Mouse (Mus musculus): Measurements from ENCODE around the gene Ankrd54. TPM values are rescaled to one million over a fixed set of nuclear protein-coding genes. Genes with fewer than 3 reads are reported as not detected.

Ankrd54 gene
- total and polyA plus RNA-seq, 2 experiments, result 5.1 to 27.1 TPM

DNA sequence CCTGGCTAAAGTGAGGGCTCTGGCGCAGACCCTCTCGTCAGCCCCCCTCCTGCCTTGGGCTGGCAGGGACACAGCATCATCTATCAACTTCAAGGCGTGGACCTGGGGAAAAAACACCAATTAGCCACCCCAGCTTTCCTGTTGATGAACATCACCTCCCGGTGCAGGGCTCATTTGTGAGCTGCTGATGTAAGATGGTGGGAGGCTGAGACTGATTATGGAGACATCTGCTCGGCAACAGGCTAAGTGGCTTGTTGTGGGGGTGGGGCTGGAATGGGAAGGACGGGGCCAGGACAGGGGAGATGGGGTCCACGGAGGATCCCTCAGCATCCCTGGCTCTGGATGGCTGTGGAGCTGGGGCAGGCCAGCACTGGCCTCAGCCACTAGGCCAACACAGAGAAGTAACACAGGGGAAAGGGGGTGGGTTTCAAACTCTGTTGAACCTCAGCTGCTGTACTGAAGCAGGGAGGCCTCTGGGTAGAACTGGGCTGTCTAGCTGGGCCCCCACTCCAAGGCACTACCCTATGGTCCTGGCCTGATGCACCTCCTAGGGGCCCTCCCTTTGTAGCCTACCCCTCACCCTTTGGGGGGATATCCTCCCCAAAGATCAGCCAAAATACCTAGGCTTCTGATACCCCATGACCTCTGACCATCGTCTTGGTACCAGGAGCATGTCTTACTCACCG lies 12.4 kb downstream of the Ankrd54 start:
- WGBS, result 83% methylated on average over 9 of the region's 9 CpGs
- peaks cover 12% of the 10 kb centered on the region for H3K4me1 ChIP-seq (ENCODE audit: control insufficient read depth, insufficient read depth, low read length)
- H3K27ac ChIP-seq (replicated peaks; ENCODE audit: insufficient read depth, low read depth, low read length), result no peak overlapping the region
- no peak overlapping the region for H3K9ac ChIP-seq (ENCODE audit: low read depth, low read length)
- TF ChIP-seq CTCF (IDR thresholded peaks at IDR 0.05; ENCODE audit: low read depth, low read length) (no peak), POLR2A (IDR thresholded peaks at IDR 0.05; ENCODE audit: extremely low read depth, insufficient read depth, low read length) (no peak)
- H3K27me3 ChIP-seq (ENCODE audit: control insufficient read depth, insufficient read depth, low read length), result no peaks in the 10 kb centered on the region
- no peak overlapping the region for H3K4me3 ChIP-seq (ENCODE audit: insufficient read depth, low read depth, low read length)
- no peak for DNase-seq (ENCODE audit: extremely low read depth, low read depth, low spot score)
- H3K36me3 ChIP-seq (ENCODE audit: control insufficient read depth, insufficient read depth, low read length), result peaks cover 10% of the 10 kb centered on the region; the same call in 1 of the 2 replicates
- H3K79me2 ChIP-seq (ENCODE audit: control insufficient read depth, insufficient read depth, low read length), result no peaks in the 10 kb centered on the region

DNA sequence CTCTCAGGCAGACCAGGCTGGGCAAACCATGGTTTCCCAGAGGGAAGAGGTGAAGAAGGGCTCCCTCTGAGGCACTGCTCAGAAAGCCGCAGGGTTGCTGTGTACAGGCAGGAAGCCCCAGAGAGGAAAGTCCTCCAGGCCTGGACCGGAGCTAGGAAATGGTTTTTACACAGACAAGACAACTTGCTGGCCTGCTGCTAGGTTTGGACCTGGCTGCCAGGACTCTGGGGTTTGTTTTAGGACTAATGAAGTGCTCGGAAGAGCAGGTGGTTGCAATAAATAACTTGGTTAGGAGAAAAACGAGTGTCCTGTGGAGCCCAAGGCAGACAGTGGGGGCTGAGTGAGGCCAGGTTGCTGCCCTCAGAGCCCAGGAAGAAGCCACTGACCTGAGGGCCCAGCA lies 14.5 kb downstream of the Ankrd54 start:
- Histone ChIP-seq H3K27ac (replicated peaks; ENCODE audit: insufficient read depth, low read depth, low read length) (no peak overlapping the region), H3K4me1 (ENCODE audit: control insufficient read depth, insufficient read depth, low read length) (peaks cover 12% of the 10 kb centered on the region), H3K79me2 (ENCODE audit: control insufficient read depth, insufficient read depth, low read length) (no peaks in the 10 kb centered on the region), H3K9ac (ENCODE audit: low read depth, low read length) (no peak overlapping the region), H3K36me3 (ENCODE audit: control insufficient read depth, insufficient read depth, low read length) (no peaks in the 10 kb centered on the region), H3K4me3 (ENCODE audit: insufficient read depth, low read depth, low read length) (no peak overlapping the region), H3K27me3 (ENCODE audit: control insufficient read depth, insufficient read depth, low read length) (peaks cover 2% of the 10 kb centered on the region)
- DNase-seq (ENCODE audit: extremely low read depth, low read depth, low spot score), result no peak
- TF ChIP-seq POLR2A (IDR thresholded peaks at IDR 0.05; ENCODE audit: extremely low read depth, insufficient read depth, low read length), result no peak
- no peak for TF ChIP-seq CTCF (IDR thresholded peaks at IDR 0.05; ENCODE audit: low read depth, low read length)
- 75% methylated on average over 4 of the region's 4 CpGs for WGBS

DNA sequence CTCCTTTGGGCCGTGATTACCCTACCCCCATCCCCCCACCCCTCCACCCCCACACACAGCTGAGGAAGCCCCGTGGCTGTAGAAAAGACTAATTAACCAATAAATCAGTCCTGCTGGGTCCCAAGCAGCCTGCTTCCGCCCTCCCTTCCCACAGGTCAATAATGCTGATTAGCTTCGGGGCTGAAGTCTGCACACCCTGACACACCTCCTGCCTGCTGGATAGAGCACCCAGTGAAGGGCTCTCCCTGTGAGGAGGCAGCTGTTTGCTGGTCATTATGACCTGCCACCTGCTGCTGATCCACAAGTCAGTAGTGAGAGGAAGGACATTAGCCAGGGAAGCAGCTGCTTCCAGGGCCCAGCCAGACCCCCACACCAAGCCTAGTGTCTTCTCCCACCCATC lies 17.9 kb downstream of the Ankrd54 start:
- Histone ChIP-seq H3K27ac (replicated peaks; ENCODE audit: insufficient read depth, low read depth, low read length) (no peak overlapping the region), H3K27me3 (ENCODE audit: control insufficient read depth, insufficient read depth, low read length) (peaks cover 8% of the 10 kb centered on the region), H3K4me1 (ENCODE audit: control insufficient read depth, insufficient read depth, low read length) (peaks cover 1% of the 10 kb centered on the region; the same call in 1 of the 2 replicates), H3K36me3 (ENCODE audit: control insufficient read depth, insufficient read depth, low read length) (no peaks in the 10 kb centered on the region), H3K79me2 (ENCODE audit: control insufficient read depth, insufficient read depth, low read length) (no peaks in the 10 kb centered on the region), H3K9ac (ENCODE audit: low read depth, low read length) (no peak overlapping the region), H3K4me3 (ENCODE audit: insufficient read depth, low read depth, low read length) (no peak overlapping the region)
- DNase-seq (ENCODE audit: extremely low read depth, low read depth, low spot score), result no peak
- 20% methylated on average over 4 of the region's 4 CpGs for WGBS
- TF ChIP-seq POLR2A (IDR thresholded peaks at IDR 0.05; ENCODE audit: extremely low read depth, insufficient read depth, low read length) (no peak), CTCF (IDR thresholded peaks at IDR 0.05; ENCODE audit: low read depth, low read length) (no peak)

DNA sequence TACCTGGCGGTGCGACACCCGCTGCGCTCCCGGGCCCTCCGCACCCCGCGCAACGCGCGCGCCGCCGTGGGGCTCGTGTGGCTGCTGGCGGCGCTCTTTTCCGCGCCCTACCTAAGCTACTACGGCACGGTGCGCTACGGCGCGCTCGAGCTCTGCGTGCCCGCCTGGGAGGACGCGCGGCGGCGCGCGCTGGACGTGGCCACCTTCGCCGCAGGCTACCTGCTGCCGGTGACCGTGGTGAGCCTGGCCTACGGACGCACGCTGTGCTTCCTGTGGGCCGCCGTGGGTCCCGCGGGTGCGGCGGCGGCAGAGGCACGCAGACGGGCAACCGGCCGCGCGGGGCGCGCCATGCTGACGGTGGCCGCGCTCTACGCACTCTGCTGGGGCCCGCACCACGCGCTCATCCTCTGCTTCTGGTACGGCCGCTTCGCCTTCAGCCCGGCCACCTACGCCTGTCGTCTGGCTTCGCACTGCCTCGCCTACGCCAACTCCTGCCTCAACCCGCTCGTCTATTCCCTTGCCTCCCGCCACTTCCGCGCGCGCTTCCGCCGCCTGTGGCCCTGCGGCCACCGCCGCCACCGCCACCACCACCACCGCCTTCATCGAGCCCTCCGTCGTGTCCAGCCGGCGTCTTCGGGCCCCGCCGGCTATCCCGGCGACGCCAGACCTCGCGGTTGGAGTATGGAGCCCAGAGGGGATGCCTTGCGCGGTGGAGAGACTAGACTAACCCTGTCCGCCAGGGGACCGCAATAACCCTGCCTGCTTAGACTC lies 19.8 kb downstream of the Ankrd54 start:
- WGBS, result 3% methylated on average over 104 of the region's 105 CpGs
- peak overlapping the region; percentile 71 for H3K9ac ChIP-seq (ENCODE audit: low read depth, low read length)
- H3K27ac ChIP-seq (replicated peaks; ENCODE audit: insufficient read depth, low read depth, low read length), result no peak overlapping the region
- H3K4me3 ChIP-seq (ENCODE audit: insufficient read depth, low read depth, low read length), result peak overlapping the region; percentile 63
- TF ChIP-seq POLR2A (IDR thresholded peaks at IDR 0.05; ENCODE audit: extremely low read depth, insufficient read depth, low read length) (no peak), CTCF (IDR thresholded peaks at IDR 0.05; ENCODE audit: low read depth, low read length) (no peak)
- H3K36me3 ChIP-seq (ENCODE audit: control insufficient read depth, insufficient read depth, low read length), result no peaks in the 10 kb centered on the region
- no peaks in the 10 kb centered on the region for H3K79me2 ChIP-seq (ENCODE audit: control insufficient read depth, insufficient read depth, low read length)
- peaks cover 8% of the 10 kb centered on the region for H3K27me3 ChIP-seq (ENCODE audit: control insufficient read depth, insufficient read depth, low read length)
- DNase-seq (ENCODE audit: extremely low read depth, low read depth, low spot score), result no peak
- peaks cover 6% of the 10 kb centered on the region for H3K4me1 ChIP-seq (ENCODE audit: control insufficient read depth, insufficient read depth, low read length)

DNA sequence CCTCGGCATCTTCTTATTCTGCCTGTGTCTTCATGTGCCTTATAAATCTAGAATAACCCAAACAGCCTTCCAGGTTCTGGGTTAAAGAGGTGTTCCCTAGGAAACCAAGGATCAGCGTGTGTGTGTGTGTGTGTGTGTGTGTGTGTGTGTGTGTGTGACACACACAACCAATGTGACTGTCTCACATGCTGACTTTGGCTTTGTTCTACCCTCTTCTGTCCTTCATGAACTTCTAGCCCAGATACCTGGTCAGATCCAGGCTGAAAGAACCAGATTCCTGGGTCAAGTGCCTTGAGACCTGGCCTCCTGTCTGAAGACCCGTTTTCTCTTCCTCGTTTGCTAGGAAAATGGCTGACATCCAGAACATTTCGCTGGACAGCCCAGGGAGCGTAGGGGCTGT lies 21.1 kb downstream of the Ankrd54 start, which contains the start of gene Galr3:
Gene Galr3 (plus strand): TSS at position 301 of the 400 bp plus-strand sequence.
- Histone ChIP-seq H3K36me3 (ENCODE audit: control insufficient read depth, insufficient read depth, low read length) (no peaks in the 10 kb centered on the region), H3K27me3 (ENCODE audit: control insufficient read depth, insufficient read depth, low read length) (peaks cover 8% of the 10 kb centered on the region), H3K9ac (ENCODE audit: low read depth, low read length) (peak within 1 kb of the TSS; percentile 71), H3K4me1 (ENCODE audit: control insufficient read depth, insufficient read depth, low read length) (peaks cover 6% of the 10 kb centered on the region), H3K4me3 (ENCODE audit: insufficient read depth, low read depth, low read length) (peak within 1 kb of the TSS; percentile 63; the same call in 1 of the 2 replicates), H3K79me2 (ENCODE audit: control insufficient read depth, insufficient read depth, low read length) (no peaks in the 10 kb centered on the region), H3K27ac (replicated peaks; ENCODE audit: insufficient read depth, low read depth, low read length) (no peak within 1 kb of the TSS)
- no peak for DNase-seq (ENCODE audit: extremely low read depth, low read depth, low spot score)
- 69% methylated on average over 6 of the region's 6 CpGs for WGBS
- no peak for TF ChIP-seq CTCF (IDR thresholded peaks at IDR 0.05; ENCODE audit: low read depth, low read length)
- TF ChIP-seq POLR2A (IDR thresholded peaks at IDR 0.05; ENCODE audit: extremely low read depth, insufficient read depth, low read length), result no peak
